Mouse (Mus musculus): ENCODE measurements around the gene Trim41. TPM values are rescaled to one million over a fixed set of nuclear protein-coding genes. Genes with fewer than 3 reads are reported as not detected.
"Not testable (repeated sequence)": the region's sequence is repeated elsewhere in the genome, so short reads cannot be mapped to it uniquely, and the experiment has no call there.

The Trim41 gene
- total RNA-seq, 2 experiments from 2014 or later: 26.4 to 30.1 TPM

GRCm38 (mm10) chr11:48791894-48792293 is 25.3 kb downstream of the Trim41 start:
- DNase-seq (ENCODE audit: low spot score in 2 of 2): not testable (repeated sequence)

- no peak for DNase-seq (ENCODE audit: low spot score in 2 of 2)
Measured at GRCm38 (mm10) chr11:48790946-48791345, 26.2 kb downstream of the Trim41 start.

- DNase-seq (ENCODE audit: low spot score in 2 of 2): peak; percentile 74 to 85
Measured at GRCm38 (mm10) chr11:48789973-48790823, 27.0 kb downstream of the Trim41 start.

GRCm38 (mm10) chr11:48789215-48789614 is 27.9 kb downstream of the Trim41 start:
- DNase-seq (ENCODE audit: low spot score in 2 of 2): no peak

- peak; percentile 32 to 76 for DNase-seq (ENCODE audit: low spot score in 2 of 2)
Measured at GRCm38 (mm10) chr11:48788311-48789089, 28.7 kb downstream of the Trim41 start.

GRCm38 (mm10) chr11:48787455-48788211 is 29.5 kb downstream of the Trim41 start:
- DNase-seq (ENCODE audit: low spot score in 2 of 2): no peak

GRCm38 (mm10) chr11:48782243-48782642 is 34.9 kb downstream of the Trim41 start:
- no peak for DNase-seq (ENCODE audit: low spot score in 2 of 2)

- DNase-seq (ENCODE audit: low spot score in 2 of 2): no peak
Measured at GRCm38 (mm10) chr11:48779450-48779849, 37.7 kb downstream of the Trim41 start.

GRCm38 (mm10) chr11:48777303-48777702 is 39.9 kb downstream of the Trim41 start:
- no peak for DNase-seq (ENCODE audit: low spot score in 2 of 2)

- peak in 1 of 2 experiments; percentile 13 for DNase-seq (ENCODE audit: low spot score in 2 of 2)
Measured at GRCm38 (mm10) chr11:48776664-48777063, 40.5 kb downstream of the Trim41 start.

GRCm38 (mm10) chr11:48775483-48775882 is 41.7 kb downstream of the Trim41 start:
- DNase-seq (ENCODE audit: low spot score in 2 of 2): peak in 1 of 2 experiments; percentile 41

- DNase-seq (ENCODE audit: low spot score in 2 of 2): peak in 1 of 2 experiments; percentile 40
Measured at GRCm38 (mm10) chr11:48774443-48775298, 42.5 kb downstream of the Trim41 start.

- DNase-seq (ENCODE audit: low spot score in 2 of 2): no peak
Measured at GRCm38 (mm10) chr11:48771691-48772090, 45.5 kb downstream of the Trim41 start.

GRCm38 (mm10) chr11:48767195-48767876 is 49.8 kb downstream of the Trim41 start:
- DNase-seq (ENCODE audit: low spot score in 2 of 2): no peak

GRCm38 (mm10) chr11:48764119-48764518 is 53.0 kb downstream of the Trim41 start:
- no peak for DNase-seq (ENCODE audit: low spot score in 2 of 2)

GRCm38 (mm10) chr11:48759021-48759420 is 58.1 kb downstream of the Trim41 start:
- DNase-seq (ENCODE audit: low spot score in 2 of 2): no peak

All from gastrocnemius, postnatal 4 days (tissue).